Mouse (Mus musculus) frontal cortex, adult (tissue): ENCODE measurements around the gene Esyt2.
A peak's percentile ranks its signal among the peaks of the same experiment; 100 is the strongest.

ENCODE experiments used
- ATAC-seq: cut with Nextera tagmentation; 2 replicates; pipeline ENCODE4 v1.9.2; 2017; ENCODE audit warnings: mild to moderate bottlenecking, moderate library complexity, mixed read lengths; ENCODE audit not compliant: low TSS enrichment

Esyt2 gene

GRCm38 (mm10) chr12:116362091-116362490 is 81.1 kb downstream of the Esyt2 start:
- no peak for ATAC-seq

- no peak for ATAC-seq
Observed at GRCm38 (mm10) chr12:116366900-116367299, 85.9 kb downstream of the Esyt2 start.

- ATAC-seq: no peak
Observed at GRCm38 (mm10) chr12:116367346-116367745, 86.3 kb downstream of the Esyt2 start.

GRCm38 (mm10) chr12:116368857-116369256 is 87.9 kb downstream of the Esyt2 start:
- no peak for ATAC-seq

- no peak for ATAC-seq
Observed at GRCm38 (mm10) chr12:116383101-116383500, 102.1 kb downstream of the Esyt2 start.

DNA sequence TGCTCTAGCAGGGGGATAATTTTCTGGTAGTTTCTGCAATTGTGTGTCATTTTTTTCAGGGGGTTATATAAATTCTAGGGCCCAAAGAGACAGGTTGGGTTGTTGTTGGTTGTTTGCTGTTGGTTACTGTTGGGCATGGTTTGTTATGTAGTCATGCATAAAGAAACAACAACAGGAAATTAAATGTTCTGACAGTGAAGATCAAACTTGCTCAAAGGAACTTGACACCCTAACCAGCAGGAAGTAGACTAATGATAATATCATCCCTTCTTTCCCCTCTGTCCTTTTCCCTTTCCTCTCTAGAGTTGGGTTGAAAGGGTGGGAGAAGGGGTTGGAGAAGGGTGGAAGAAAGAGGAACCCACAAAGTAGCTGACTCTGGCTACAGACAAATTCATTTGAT is 103.0 kb downstream of the Esyt2 start:
- ATAC-seq: no peak

GRCm38 (mm10) chr12:116386802-116387201 is 105.8 kb downstream of the Esyt2 start:
- ATAC-seq: no peak

- no peak for ATAC-seq
Observed at GRCm38 (mm10) chr12:116389868-116390267, 108.9 kb downstream of the Esyt2 start.

GRCm38 (mm10) chr12:116394327-116394726 is 113.3 kb downstream of the Esyt2 start:
- no peak for ATAC-seq

GRCm38 (mm10) chr12:116395312-116395711 is 114.3 kb downstream of the Esyt2 start:
- no peak for ATAC-seq

- ATAC-seq: no peak
Observed at GRCm38 (mm10) chr12:116396072-116396695, 115.2 kb downstream of the Esyt2 start.

GRCm38 (mm10) chr12:116404012-116404679 is 123.2 kb downstream of the Esyt2 start:
- ATAC-seq: no peak

- peak; percentile 98 for ATAC-seq
Observed at GRCm38 (mm10) chr12:116405045-116405835, 124.2 kb downstream of the Esyt2 start, which contains the start of gene Ncapg2. TSS of gene Ncapg2 (plus strand) at chr12:116405402.

DNA sequence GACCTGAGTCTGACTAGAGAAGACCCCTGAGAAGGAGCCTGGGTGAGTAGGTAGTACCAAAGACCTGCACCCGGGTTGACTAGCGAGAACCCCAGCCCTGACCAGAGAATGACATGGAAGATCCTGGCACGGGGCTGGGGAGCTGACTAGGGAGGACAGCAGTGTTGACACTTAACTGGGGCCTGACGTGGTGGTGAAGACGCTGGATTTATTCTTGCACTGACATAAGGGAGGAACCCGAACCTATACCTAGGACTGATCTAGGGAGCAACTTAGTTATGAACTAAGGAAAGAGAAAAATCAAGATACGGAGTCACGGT is 124.8 kb downstream of the Esyt2 start:
- ATAC-seq: no peak; the same call in 1 of the 2 replicates

GRCm38 (mm10) chr12:116407883-116408282 is 126.9 kb downstream of the Esyt2 start:
- ATAC-seq: no peak

DNA sequence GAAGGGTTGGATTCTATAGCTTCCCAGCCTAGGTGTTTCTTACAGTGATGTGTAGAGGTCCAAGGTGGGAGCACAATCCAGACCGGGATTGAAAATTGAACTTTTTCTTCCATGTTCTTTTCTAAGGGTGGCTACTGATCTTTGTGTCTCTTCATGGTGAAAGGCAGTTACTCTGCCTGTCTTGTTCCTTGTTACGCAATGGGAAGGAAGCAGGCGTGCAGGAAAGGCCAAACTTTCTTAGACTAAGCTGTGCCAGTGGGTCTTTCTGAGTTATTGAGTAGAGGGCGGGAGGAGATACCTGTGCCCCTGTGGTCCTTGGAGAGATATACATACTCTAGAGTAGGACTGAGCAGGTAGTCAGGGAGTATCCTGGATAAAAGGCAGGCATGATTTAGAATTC is 133.9 kb downstream of the Esyt2 start:
- no peak for ATAC-seq

- no peak for ATAC-seq
Observed at GRCm38 (mm10) chr12:116416514-116416913, 135.5 kb downstream of the Esyt2 start.

DNA sequence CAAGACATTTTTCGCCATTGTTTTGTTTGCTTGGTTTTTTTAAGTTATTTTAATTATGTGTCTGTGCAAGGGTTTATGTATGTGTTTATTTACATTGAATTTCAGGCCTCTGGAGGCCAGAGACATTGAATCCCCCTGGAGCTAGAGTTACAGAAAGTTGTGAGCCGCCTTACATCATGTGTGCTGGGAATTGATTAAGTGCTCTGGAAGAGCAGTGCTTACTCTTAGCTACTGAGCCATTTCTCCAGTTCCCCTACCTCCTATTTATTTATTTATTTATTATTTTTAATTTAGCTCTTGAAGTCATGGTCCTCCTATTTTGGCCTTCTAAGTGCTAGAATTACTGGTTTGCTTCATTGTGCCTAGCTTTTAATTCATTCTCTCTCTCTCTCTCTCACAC is 140.7 kb downstream of the Esyt2 start:
- no peak for ATAC-seq

DNA sequence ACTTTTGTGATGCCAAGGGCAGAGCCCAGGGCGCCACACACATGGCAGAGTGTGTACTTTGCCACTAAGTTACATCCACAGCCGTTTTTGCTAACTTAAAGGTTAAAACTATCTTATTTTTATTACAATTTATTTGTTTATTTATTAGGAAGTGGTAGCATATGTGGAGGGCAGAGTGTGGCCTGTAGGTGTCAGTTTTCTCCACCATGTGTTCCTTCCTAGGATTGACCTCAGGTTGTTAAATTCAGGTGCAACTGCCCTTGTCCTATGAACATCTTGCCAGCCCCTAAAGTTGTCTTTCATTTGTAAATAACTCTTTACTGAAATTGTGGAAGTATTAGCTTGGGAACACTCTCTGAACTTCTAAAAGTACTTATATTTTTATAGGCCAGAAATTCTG is 144.4 kb downstream of the Esyt2 start:
- ATAC-seq: no peak

DNA sequence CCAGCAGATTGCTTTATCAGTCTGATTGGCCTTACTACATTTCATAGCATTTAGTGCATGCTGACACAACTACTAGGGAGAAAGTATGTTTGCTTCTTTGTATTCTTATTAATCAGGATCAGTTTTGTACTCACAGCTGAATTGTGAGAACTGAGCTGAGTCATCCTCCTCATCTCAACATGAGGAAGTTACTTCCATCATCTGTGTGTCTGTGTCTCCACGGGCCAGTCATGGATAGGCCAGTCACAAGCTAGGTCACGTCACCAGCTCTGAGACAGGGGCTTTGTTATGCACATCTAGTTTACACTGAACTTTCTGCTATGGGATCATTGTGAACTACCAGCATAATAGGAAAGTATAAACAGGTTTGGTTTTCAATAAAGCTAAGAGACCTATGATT is 152.7 kb downstream of the Esyt2 start:
- ATAC-seq: no peak

DNA sequence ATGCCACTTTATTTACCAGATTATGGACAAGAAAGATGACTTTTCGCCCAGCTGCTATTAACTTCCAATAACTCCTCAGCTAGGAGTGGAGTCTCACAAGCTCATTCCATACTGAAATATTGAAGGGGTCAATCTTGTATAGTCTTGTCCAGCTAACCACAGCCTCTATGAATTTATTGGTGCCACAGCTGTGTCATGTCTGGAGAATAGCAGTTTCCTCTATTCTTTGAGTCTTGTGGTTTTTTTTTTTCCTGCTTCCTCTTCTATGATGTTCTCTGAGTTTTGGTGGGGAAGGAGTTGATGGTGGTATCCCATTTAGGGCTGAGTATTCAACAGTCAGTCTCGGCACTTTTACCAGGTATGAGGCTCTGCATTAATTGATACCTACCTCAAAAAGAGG is 154.2 kb downstream of the Esyt2 start:
- ATAC-seq: no peak

- ATAC-seq: no peak
Observed at GRCm38 (mm10) chr12:116436125-116436524, 155.1 kb downstream of the Esyt2 start.

DNA sequence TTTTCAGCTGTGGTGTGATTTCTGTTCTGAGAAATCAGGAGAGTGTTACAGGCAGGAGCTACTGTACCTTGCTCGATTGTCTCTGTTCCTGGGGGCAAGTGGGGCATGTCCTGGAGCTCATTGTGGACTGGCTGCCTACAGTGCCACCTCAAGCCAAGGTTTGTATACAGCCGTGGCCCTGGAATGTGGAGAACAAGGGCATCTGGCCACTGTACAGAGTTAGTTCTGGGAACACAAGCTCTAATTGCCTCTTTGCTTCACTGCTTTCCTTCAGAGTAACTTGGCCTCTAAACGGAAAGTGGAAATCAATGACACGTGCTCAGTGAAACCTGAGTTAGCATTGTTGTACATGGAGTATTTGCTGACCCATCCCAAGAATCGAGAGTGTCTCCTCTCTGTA is 157.6 kb downstream of the Esyt2 start:
- no peak for ATAC-seq
